Mouse (Mus musculus): ENCODE measurements around the gene Socs4. TPM values are rescaled to one million over a fixed set of nuclear protein-coding genes. Genes with fewer than 3 reads are reported as not detected.

Gene Socs4
- polyA plus RNA-seq, 1 experiment from 2014 or later, result 2.9 TPM

GRCm38 (mm10) chr14:47242753-47243152 lies 34.0 kb upstream of the Socs4 start:
- Histone ChIP-seq H3K9me3 (ENCODE audit: control insufficient read depth, low read length) (no peaks in the 10 kb centered on the region), H3K4me3 (ENCODE audit: low read length) (no peak overlapping the region), H3K9ac (ENCODE audit: low read depth, low read length) (no peak overlapping the region), H3K36me3 (ENCODE audit: control insufficient read depth, insufficient read depth, low read length) (no peaks in the 10 kb centered on the region; the same call in none of the 2 replicates), H3K27me3 (replicated peaks; ENCODE audit: control insufficient read depth, insufficient read depth, low read length) (no peaks in the 10 kb centered on the region), H3K4me1 (ENCODE audit: control insufficient read depth, insufficient read depth, low read length) (no peaks in the 10 kb centered on the region), H3K4me2 (ENCODE audit: low read depth, low read length) (no peak overlapping the region), H3K27ac (ENCODE audit: low read length) (no peak overlapping the region)
- ATAC-seq, result no peak
- 54% methylated on average over 4 of the region's 4 CpGs for WGBS

GRCm38 (mm10) chr14:47249839-47250238 lies 26.9 kb upstream of the Socs4 start:
- no peak for ATAC-seq
- H3K4me2 ChIP-seq (ENCODE audit: low read depth, low read length), result no peak overlapping the region
- H3K4me3 ChIP-seq (ENCODE audit: low read length), result no peak overlapping the region
- 77% methylated on average over 6 of the region's 6 CpGs for WGBS
- H3K36me3 ChIP-seq (ENCODE audit: control insufficient read depth, insufficient read depth, low read length), result peaks cover 5% of the 10 kb centered on the region
- no peaks in the 10 kb centered on the region for H3K27me3 ChIP-seq (replicated peaks; ENCODE audit: control insufficient read depth, insufficient read depth, low read length)
- no peak overlapping the region for H3K27ac ChIP-seq (ENCODE audit: low read length)
- no peak overlapping the region for H3K9ac ChIP-seq (ENCODE audit: low read depth, low read length)
- no peaks in the 10 kb centered on the region for H3K4me1 ChIP-seq (ENCODE audit: control insufficient read depth, insufficient read depth, low read length)
- no peaks in the 10 kb centered on the region for H3K9me3 ChIP-seq (ENCODE audit: control insufficient read depth, low read length)

GRCm38 (mm10) chr14:47264866-47265265 lies 11.9 kb upstream of the Socs4 start:
- Histone ChIP-seq H3K27me3 (replicated peaks; ENCODE audit: control insufficient read depth, insufficient read depth, low read length) (no peaks in the 10 kb centered on the region), H3K27ac (ENCODE audit: low read length) (no peak overlapping the region)
- WGBS, result 90% methylated on average over 3 of the region's 3 CpGs

GRCm38 (mm10) chr14:47265829-47266228 lies 10.9 kb upstream of the Socs4 start:
- Histone ChIP-seq H3K36me3 (ENCODE audit: control insufficient read depth, insufficient read depth, low read length) (peaks cover 15% of the 10 kb centered on the region), H3K27me3 (replicated peaks; ENCODE audit: control insufficient read depth, insufficient read depth, low read length) (no peaks in the 10 kb centered on the region), H3K9ac (ENCODE audit: low read depth, low read length) (no peak overlapping the region), H3K9me3 (ENCODE audit: control insufficient read depth, low read length) (no peaks in the 10 kb centered on the region), H3K4me3 (ENCODE audit: low read length) (no peak overlapping the region), H3K27ac (ENCODE audit: low read length) (no peak overlapping the region), H3K4me2 (ENCODE audit: low read depth, low read length) (no peak overlapping the region), H3K4me1 (ENCODE audit: control insufficient read depth, insufficient read depth, low read length) (no peaks in the 10 kb centered on the region)
- 93% methylated on average over 8 of the region's 8 CpGs for WGBS
- no peak for ATAC-seq

More at GRCm38 (mm10) chr14:47264866-47265265, 11.9 kb upstream of the Socs4 start:
- no peak overlapping the region for H3K4me3 ChIP-seq (ENCODE audit: low read length)
- H3K4me2 ChIP-seq (ENCODE audit: low read depth, low read length), result no peak overlapping the region
- H3K9me3 ChIP-seq (ENCODE audit: control insufficient read depth, low read length), result no peaks in the 10 kb centered on the region
- H3K9ac ChIP-seq (ENCODE audit: low read depth, low read length), result no peak overlapping the region
- H3K36me3 ChIP-seq (ENCODE audit: control insufficient read depth, insufficient read depth, low read length), result peaks cover 14% of the 10 kb centered on the region
- no peaks in the 10 kb centered on the region for H3K4me1 ChIP-seq (ENCODE audit: control insufficient read depth, insufficient read depth, low read length)
- ATAC-seq, result no peak

- 95% methylated on average over 4 of the region's 4 CpGs for WGBS
- Histone ChIP-seq H3K27ac (ENCODE audit: low read length) (no peak overlapping the region), H3K4me1 (ENCODE audit: control insufficient read depth, insufficient read depth, low read length) (no peaks in the 10 kb centered on the region), H3K36me3 (ENCODE audit: control insufficient read depth, insufficient read depth, low read length) (peaks cover 15% of the 10 kb centered on the region), H3K9ac (ENCODE audit: low read depth, low read length) (no peak overlapping the region), H3K4me3 (ENCODE audit: low read length) (no peak overlapping the region), H3K4me2 (ENCODE audit: low read depth, low read length) (no peak overlapping the region), H3K9me3 (ENCODE audit: control insufficient read depth, low read length) (no peaks in the 10 kb centered on the region), H3K27me3 (replicated peaks; ENCODE audit: control insufficient read depth, insufficient read depth, low read length) (no peaks in the 10 kb centered on the region)
- no peak for ATAC-seq
These were observed 7.7 kb upstream of the Socs4 start for GRCm38 (mm10) chr14:47269056-47269455.

GRCm38 (mm10) chr14:47269706-47270105 lies 7.0 kb upstream of the Socs4 start:
- Histone ChIP-seq H3K4me3 (ENCODE audit: low read length) (no peak overlapping the region), H3K9me3 (ENCODE audit: control insufficient read depth, low read length) (no peaks in the 10 kb centered on the region), H3K27ac (ENCODE audit: low read length) (no peak overlapping the region), H3K9ac (ENCODE audit: low read depth, low read length) (no peak overlapping the region), H3K4me1 (ENCODE audit: control insufficient read depth, insufficient read depth, low read length) (no peaks in the 10 kb centered on the region), H3K4me2 (ENCODE audit: low read depth, low read length) (no peak overlapping the region), H3K27me3 (replicated peaks; ENCODE audit: control insufficient read depth, insufficient read depth, low read length) (no peaks in the 10 kb centered on the region), H3K36me3 (ENCODE audit: control insufficient read depth, insufficient read depth, low read length) (peaks cover 15% of the 10 kb centered on the region)
- WGBS, result 95% methylated on average over 2 of the region's 2 CpGs
- ATAC-seq, result no peak

GRCm38 (mm10) chr14:47273751-47274150 lies 3.0 kb upstream of the Socs4 start:
- Histone ChIP-seq H3K9ac (ENCODE audit: low read depth, low read length) (no peak overlapping the region), H3K4me3 (ENCODE audit: low read length) (no peak overlapping the region), H3K4me2 (ENCODE audit: low read depth, low read length) (no peak overlapping the region), H3K4me1 (ENCODE audit: control insufficient read depth, insufficient read depth, low read length) (peaks cover 5% of the 10 kb centered on the region), H3K36me3 (ENCODE audit: control insufficient read depth, insufficient read depth, low read length) (peaks cover 10% of the 10 kb centered on the region), H3K27ac (ENCODE audit: low read length) (no peak overlapping the region), H3K27me3 (replicated peaks; ENCODE audit: control insufficient read depth, insufficient read depth, low read length) (no peaks in the 10 kb centered on the region), H3K9me3 (ENCODE audit: control insufficient read depth, low read length) (no peaks in the 10 kb centered on the region)
- ATAC-seq, result no peak
- 85% methylated on average over 3 of the region's 3 CpGs for WGBS

GRCm38 (mm10) chr14:47275417-47275816 lies 1.3 kb upstream of the Socs4 start:
- peak overlapping the region; percentile 92 for H3K9ac ChIP-seq (ENCODE audit: low read depth, low read length)
- 32% methylated on average over 3 of the region's 3 CpGs for WGBS
- H3K4me1 ChIP-seq (ENCODE audit: control insufficient read depth, insufficient read depth, low read length), result peaks cover 5% of the 10 kb centered on the region
- no peaks in the 10 kb centered on the region for H3K36me3 ChIP-seq (ENCODE audit: control insufficient read depth, insufficient read depth, low read length)
- H3K4me2 ChIP-seq (ENCODE audit: low read depth, low read length), result peak overlapping the region; percentile 77
- no peaks in the 10 kb centered on the region for H3K9me3 ChIP-seq (ENCODE audit: control insufficient read depth, low read length)
- peak overlapping the region; percentile 92 for H3K4me3 ChIP-seq (ENCODE audit: low read length)
- ATAC-seq, result no peak
- H3K27ac ChIP-seq (ENCODE audit: low read length), result no peak overlapping the region
- no peaks in the 10 kb centered on the region for H3K27me3 ChIP-seq (replicated peaks; ENCODE audit: control insufficient read depth, insufficient read depth, low read length)

- Histone ChIP-seq H3K36me3 (ENCODE audit: control insufficient read depth, insufficient read depth, low read length) (no peaks in the 10 kb centered on the region), H3K4me2 (ENCODE audit: low read depth, low read length) (peak overlapping the region; percentile 77), H3K9ac (ENCODE audit: low read depth, low read length) (peak overlapping the region; percentile 92), H3K9me3 (ENCODE audit: control insufficient read depth, low read length) (no peaks in the 10 kb centered on the region), H3K4me1 (ENCODE audit: control insufficient read depth, insufficient read depth, low read length) (peaks cover 5% of the 10 kb centered on the region), H3K27me3 (replicated peaks; ENCODE audit: control insufficient read depth, insufficient read depth, low read length) (no peaks in the 10 kb centered on the region), H3K4me3 (ENCODE audit: low read length) (peak overlapping the region; percentile 92), H3K27ac (ENCODE audit: low read length) (peak overlapping the region; percentile 68)
- ATAC-seq, result no peak; the same call in 1 of the 2 replicates
- WGBS, result 2% methylated on average over 22 of the region's 22 CpGs
These were observed 611 bp upstream of the Socs4 start for GRCm38 (mm10) chr14:47276036-47276603.

GRCm38 (mm10) chr14:47279058-47279457 lies 2.3 kb downstream of the Socs4 start:
- no peaks in the 10 kb centered on the region for H3K9me3 ChIP-seq (ENCODE audit: control insufficient read depth, low read length)
- H3K27me3 ChIP-seq (replicated peaks; ENCODE audit: control insufficient read depth, insufficient read depth, low read length), result no peaks in the 10 kb centered on the region
- H3K9ac ChIP-seq (ENCODE audit: low read depth, low read length), result no peak overlapping the region
- no peak for ATAC-seq
- no peak overlapping the region for H3K27ac ChIP-seq (ENCODE audit: low read length)
- H3K4me1 ChIP-seq (ENCODE audit: control insufficient read depth, insufficient read depth, low read length), result peaks cover 5% of the 10 kb centered on the region
- WGBS, result 79% methylated on average over 2 of the region's 2 CpGs
- H3K4me3 ChIP-seq (ENCODE audit: low read length), result no peak overlapping the region
- H3K4me2 ChIP-seq (ENCODE audit: low read depth, low read length), result no peak overlapping the region
- no peaks in the 10 kb centered on the region for H3K36me3 ChIP-seq (ENCODE audit: control insufficient read depth, insufficient read depth, low read length)

Measured in intestine, embryonic 16.5 days (tissue).